Mouse (Mus musculus) monocyte, adult 5-6 weeks (primary cell): ENCODE data around the gene Tnfrsf14. TPM values are rescaled to one million over a fixed set of nuclear protein-coding genes. Genes with fewer than 3 reads are reported as not detected.
A peak's percentile ranks its signal among the peaks of the same experiment; 100 is the strongest.

Experiments used
- ATAC-seq: fragments of 153-309, 156-312 bp; replicated peaks from 2 replicates; pipeline ENCODE4 v1.8.0; 2017; ENCODE audit warnings: mild to moderate bottlenecking; ENCODE audit not compliant: low TSS enrichment, insufficient number of reproducible peaks, severe bottlenecking, poor library complexity, low FRiP score
- total RNA-seq: library from RNA; stranded (forward); fragments of 200-1000, 200-491, 200-594 nt; gene quantifications from 3 replicates; pipeline ENCODE4 v1.2.3, GENCODE M21; 2017

Gene Tnfrsf14
- total RNA-seq, 1 experiment from 2014 or later = 20.8 TPM

GRCm38 (mm10) chr4:154952461-154953241 lies 24.3 kb upstream of the Tnfrsf14 start:
- ATAC-seq = no peak

GRCm38 (mm10) chr4:154949589-154949982 lies 21.2 kb upstream of the Tnfrsf14 start:
- no peak for ATAC-seq

- no peak for ATAC-seq
These were observed 20.7 kb upstream of the Tnfrsf14 start for GRCm38 (mm10) chr4:154948940-154949588.

- no peak for ATAC-seq
These were observed 19.9 kb upstream of the Tnfrsf14 start for GRCm38 (mm10) chr4:154948066-154948939.

GRCm38 (mm10) chr4:154946319-154946718 lies 18.0 kb upstream of the Tnfrsf14 start:
- no peak for ATAC-seq

- peak; percentile 96 for ATAC-seq
These were observed 15.8 kb upstream of the Tnfrsf14 start for GRCm38 (mm10) chr4:154944121-154944590.

GRCm38 (mm10) chr4:154943323-154944039 lies 15.1 kb upstream of the Tnfrsf14 start:
- no peak for ATAC-seq

- no peak for ATAC-seq
These were observed 14.4 kb upstream of the Tnfrsf14 start for GRCm38 (mm10) chr4:154942632-154943322.

- no peak for ATAC-seq
These were observed 13.5 kb upstream of the Tnfrsf14 start for GRCm38 (mm10) chr4:154941831-154942230.

- ATAC-seq = no peak
These were observed 11.8 kb upstream of the Tnfrsf14 start for GRCm38 (mm10) chr4:154940156-154940555.

- no peak for ATAC-seq
These were observed 9.4 kb upstream of the Tnfrsf14 start for GRCm38 (mm10) chr4:154937746-154938145.

- no peak for ATAC-seq
These were observed 8.3 kb upstream of the Tnfrsf14 start for GRCm38 (mm10) chr4:154936542-154937255.

- no peak for ATAC-seq
These were observed 7.4 kb upstream of the Tnfrsf14 start for GRCm38 (mm10) chr4:154935788-154936187.

GRCm38 (mm10) chr4:154934800-154935199 lies 6.4 kb upstream of the Tnfrsf14 start:
- no peak; the same call in none of the 2 replicates for ATAC-seq

GRCm38 (mm10) chr4:154933306-154933907 lies 5.0 kb upstream of the Tnfrsf14 start:
- ATAC-seq = no peak

- peak; percentile 77 for ATAC-seq
These were observed 811 bp upstream of the Tnfrsf14 start for GRCm38 (mm10) chr4:154929088-154929660.

- ATAC-seq = peak; percentile 23; the same call in 1 of the 2 replicates
These were observed 445 bp downstream of the Tnfrsf14 start for GRCm38 (mm10) chr4:154927899-154928337.
